Comparison of ENCODE assay signal across 15 mouse cellular contexts in genomic region chr6:5427033-5427432, GRCm38 (mm10). TPM values are rescaled to one million over a fixed set of nuclear protein-coding genes. Genes with fewer than 3 reads are reported as not detected.
DNase-seq lines count a peak whose midpoint lies in the region.
"Had no signal": no experiment of that assay in that cellular context is flagged by ENCODE, and none has a peak within 500 bp of the region (broad histone marks: within the 10 kb centered on the region; RNA-seq: fewer than 3 reads in every experiment).

No protein-coding gene starts in this region.

- DNase-seq in 3134 (ENCODE audit: extremely low read depth, insufficient read length, low spot score) (peak; percentile 19), ES-CJ7 (ENCODE audit: low read depth, low spot score) (peak; percentile 52), R1 (ENCODE audit: low read depth, low spot score) (peak; percentile 59)
- no peak for DNase-seq in neural tube, embryonic 10.5 days (ENCODE audit: extremely low spot score, low spot score)
- no peak for DNase-seq in left cerebral cortex, postnatal 14 days (ENCODE audit: low spot score in 2 of 2)
- DNase-seq in layer of hippocampus, postnatal 10 days (ENCODE audit: low spot score in 2 of 2): no peak
- DNase-seq: adrenal gland, adult 8-10 months; adrenal gland, postnatal 14 days; adrenal gland, postnatal 36 days; B cell, adult 2 months; cerebellum, adult 11-12 months; cerebellum, adult 2 months; cerebellum, adult 9-10 months; cerebellum, postnatal 10 days; cerebellum, postnatal 25 days had no signal

- intact Hi-C loops in left cerebral cortex, postnatal 14 days (cut with DNase I): no loop called here

RNA-seq across cellular contexts. Expression of gene Asb4, which starts 43.8 kb away (rescaled TPM):
- total RNA-seq in left cerebral cortex, postnatal 14 days (2021): under 1 TPM; 0.66 to 0.79 TPM
- total RNA-seq in layer of hippocampus, postnatal 10 days (2021): 1 to 10 TPM in 1 of 2 experiments, under 1 TPM in 1; 0.65 to 1.3 TPM

Comparison
In these comparisons a context has a peak if more than half of its experiments do, and no peak if none do; other contexts are left out.
1. DNase-seq: peak in 3134 (single experiment), ES-CJ7 (single experiment) and R1 (single experiment); none in neural tube, embryonic 10.5 days (single experiment), left cerebral cortex, postnatal 14 days (0 of 2) and layer of hippocampus, postnatal 10 days (0 of 2).